Mouse (Mus musculus) liver, embryonic 14.5 days (tissue): ENCODE results near the gene Akr1c14.
"Not testable (repeated sequence)": the region's sequence is repeated elsewhere in the genome, so short reads cannot be mapped to it uniquely, and the experiment has no call there.

Experiments used
- CTCF ChIP-seq: IDR thresholded peaks from 2 replicates; pipeline ENCODE4 v1.5.1; 2016; ENCODE audit warnings: antibody characterized with exemption, low read depth, control low read depth
- EP300 ChIP-seq: IDR thresholded peaks from 2 replicates; pipeline ENCODE4 v1.6.1; 2016; ENCODE audit warnings: antibody characterized with exemption, low read depth

GRCm38 (mm10) chr13:4124471-4124870, 75.7 kb downstream of the Akr1c14 start:
- not testable (repeated sequence) for TF ChIP-seq CTCF, EP300
